Comparison of ENCODE assay signal across 8 mouse cellular contexts in genomic region chr17:13759156-13759852, GRCm38 (mm10). TPM values are rescaled to one million over a fixed set of nuclear protein-coding genes. Genes with fewer than 3 reads are reported as not detected.
DNase-seq lines count a peak whose midpoint lies in the region; ATAC-seq and TF ChIP-seq lines count a peak whose summit lies in the region.

No protein-coding gene starts in this region.

- no peaks in the 10 kb centered on the region for H3K36me3 ChIP-seq in forebrain, embryonic 13.5 days (ENCODE audit: poor library complexity, severe bottlenecking)
- no peaks in the 10 kb centered on the region for H3K36me3 ChIP-seq in kidney, embryonic 16.5 days (ENCODE audit: insufficient read depth, low read length)
- H3K36me3 ChIP-seq in midbrain, embryonic 16.5 days (ENCODE audit: control insufficient read depth, insufficient read depth, low read length) = no peaks in the 10 kb centered on the region

- TF ChIP-seq POLR2A in brain, embryonic 14.5 days (IDR thresholded peaks at IDR 0.05; ENCODE audit: borderline replicate concordance, extremely low read depth, insufficient read depth, insufficient read length, poor library complexity, severe bottlenecking) = no peak

- no peak for TF ChIP-seq CTCF in left cerebral cortex, adult 2 months (IDR thresholded peaks at IDR 0.05)
- no peak for TF ChIP-seq CTCF in brain, embryonic 14.5 days (IDR thresholded peaks at IDR 0.05; ENCODE audit: borderline replicate concordance, extremely low read depth, insufficient read depth, insufficient read length)

- 2% methylated on average over 13 of the region's 13 CpGs for WGBS in forebrain, embryonic 13.5 days
- WGBS in kidney, embryonic 16.5 days = 14% methylated on average over 13 of the region's 13 CpGs
- WGBS in midbrain, embryonic 16.5 days = 1% methylated on average over 13 of the region's 13 CpGs

- peak; percentile 37 for ATAC-seq in forebrain, embryonic 13.5 days
- ATAC-seq in kidney, embryonic 16.5 days (ENCODE audit: low FRiP score, low TSS enrichment) = no peak
- peak; percentile 19; the same call in 1 of the 2 replicates for ATAC-seq in midbrain, embryonic 16.5 days
- ATAC-seq in megakaryocyte-erythroid progenitor cell, adult 5-6 weeks (replicated peaks; ENCODE audit: low FRiP score, low TSS enrichment, poor library complexity, severe bottlenecking) = no peak

- intact Hi-C loops in left cerebral cortex, adult 2 months (cut with DNase I) = loop anchor here (2.0 kb wide), 1 partner anchor 287 kb away; no protein-coding TSS in a partner anchor

- H3K9me3 ChIP-seq in forebrain, embryonic 13.5 days (replicated peaks) = no peaks in the 10 kb centered on the region
- no peaks in the 10 kb centered on the region for H3K9me3 ChIP-seq in kidney, embryonic 16.5 days (ENCODE audit: low read length)
- no peaks in the 10 kb centered on the region for H3K9me3 ChIP-seq in midbrain, embryonic 16.5 days (replicated peaks; ENCODE audit: control insufficient read depth, low read length, poor library complexity, severe bottlenecking)

- peak overlapping the region; percentile 50 for H3K4me3 ChIP-seq in left cerebral cortex, adult 2 months
- H3K4me3 ChIP-seq in forebrain, embryonic 13.5 days = peak overlapping the region; percentile 98
- H3K4me3 ChIP-seq in kidney, embryonic 16.5 days (ENCODE audit: low read length) = peak overlapping the region; percentile 88
- peak overlapping the region; percentile 76 for H3K4me3 ChIP-seq in midbrain, embryonic 16.5 days (ENCODE audit: low read depth, low read length)

- peak overlapping the region; percentile 91 for H3K27ac ChIP-seq in left cerebral cortex, adult 2 months
- H3K27ac ChIP-seq in forebrain, embryonic 13.5 days = peak overlapping the region; percentile 97
- H3K27ac ChIP-seq in kidney, embryonic 16.5 days (ENCODE audit: low read length) = peak overlapping the region; percentile 94
- peak overlapping the region; percentile 98 for H3K27ac ChIP-seq in midbrain, embryonic 16.5 days (ENCODE audit: low read length)

- H3K27me3 ChIP-seq in forebrain, embryonic 13.5 days = no peaks in the 10 kb centered on the region
- H3K27me3 ChIP-seq in kidney, embryonic 16.5 days (ENCODE audit: insufficient read depth, low read length) = no peaks in the 10 kb centered on the region
- no peaks in the 10 kb centered on the region for H3K27me3 ChIP-seq in midbrain, embryonic 16.5 days (ENCODE audit: control insufficient read depth, insufficient read depth, low read depth, low read length)

- peaks cover 45% of the 10 kb centered on the region for H3K4me1 ChIP-seq in forebrain, embryonic 13.5 days
- H3K4me1 ChIP-seq in kidney, embryonic 16.5 days (ENCODE audit: insufficient read depth, low read length) = peaks cover 17% of the 10 kb centered on the region
- peaks cover 30% of the 10 kb centered on the region for H3K4me1 ChIP-seq in midbrain, embryonic 16.5 days (ENCODE audit: control insufficient read depth, insufficient read depth, low read length)

- no peak for DNase-seq in left cerebral cortex, adult 2 months (ENCODE audit: extremely low spot score in 1 of 2, low spot score in 2 of 2)
- no peak for DNase-seq in left cerebral cortex, adult 18-20 months (ENCODE audit: low spot score in 2 of 2)
- DNase-seq in brain, embryonic 14.5 days (ENCODE audit: low read depth) = peak; percentile 92
- DNase-seq in thymus, postnatal 0 days (ENCODE audit: low spot score) = no peak

- H3K9ac ChIP-seq in forebrain, embryonic 13.5 days = peak overlapping the region; percentile 96
- peak overlapping the region; percentile 91 for H3K9ac ChIP-seq in kidney, embryonic 16.5 days (replicated peaks; ENCODE audit: low read length)
- peak overlapping the region; percentile 93 for H3K9ac ChIP-seq in midbrain, embryonic 16.5 days (ENCODE audit: low read depth, low read length)

- peak overlapping the region; percentile 93 for H3K4me2 ChIP-seq in forebrain, embryonic 13.5 days
- peak overlapping the region; percentile 99 for H3K4me2 ChIP-seq in kidney, embryonic 16.5 days (replicated peaks; ENCODE audit: low read depth, low read length)
- peak overlapping the region; percentile 63 for H3K4me2 ChIP-seq in midbrain, embryonic 16.5 days (ENCODE audit: low read length)

RNA-seq across cellular contexts. Expression of gene Afdn, which starts 1.0 kb away (rescaled TPM):
- total RNA-seq in left cerebral cortex, adult 2 months (2021) = 100 to 1,000 TPM; 127 to 134 TPM
- 100 to 1,000 TPM; 114 TPM for total RNA-seq in left cerebral cortex, adult 18-20 months (2021)
- polyA plus RNA-seq in brain, embryonic 14.5 days (2012; rRNA removed) = 103 and 138 TPM in 2 replicates
- polyA plus RNA-seq in forebrain, embryonic 13.5 days (2015; fragmentation: Nextera tagmentation; extraction: Ambion mirVana) = 137 and 159 TPM in 2 replicates
- polyA plus RNA-seq in kidney, embryonic 16.5 days (2015; fragmentation: Nextera tagmentation; extraction: Ambion mirVana) = 52.7 TPM in 2 replicates
- 118 and 145 TPM in 2 replicates for polyA plus RNA-seq in midbrain, embryonic 16.5 days (2015; fragmentation: Nextera tagmentation; extraction: Ambion mirVana)
- total RNA-seq in megakaryocyte-erythroid progenitor cell, adult 5-6 weeks (2014; fragmentation: Nextera tagmentation) = 0.59 and 3.3 TPM in 2 replicates
- total RNA-seq in megakaryocyte-erythroid progenitor cell, adult 5-6 weeks (2017) = 4.8 and 10.6 TPM in 2 replicates
- polyA plus RNA-seq in thymus, postnatal 0 days (2015; fragmentation: Nextera tagmentation; extraction: Ambion mirVana) = 20.8 and 29.9 TPM in 2 replicates

RNA-seq across cellular contexts. Expression of gene Tcte2, which starts 2.3 kb away (rescaled TPM):
- 10 to 100 TPM; 21.4 to 23.2 TPM for total RNA-seq in left cerebral cortex, adult 2 months (2021)
- 10 to 100 TPM; 22.2 to 25.0 TPM for total RNA-seq in left cerebral cortex, adult 18-20 months (2021)
- 15.3 and 18.4 TPM in 2 replicates for polyA plus RNA-seq in brain, embryonic 14.5 days (2012; rRNA removed)
- 19.2 and 20.6 TPM in 2 replicates for polyA plus RNA-seq in forebrain, embryonic 13.5 days (2015; fragmentation: Nextera tagmentation; extraction: Ambion mirVana)
- polyA plus RNA-seq in kidney, embryonic 16.5 days (2015; fragmentation: Nextera tagmentation; extraction: Ambion mirVana) = 2.8 and 4.0 TPM in 2 replicates
- polyA plus RNA-seq in midbrain, embryonic 16.5 days (2015; fragmentation: Nextera tagmentation; extraction: Ambion mirVana) = 15.5 and 16.7 TPM in 2 replicates
- total RNA-seq in megakaryocyte-erythroid progenitor cell, adult 5-6 weeks (2014; fragmentation: Nextera tagmentation) = not detected in 2 replicates
- total RNA-seq in megakaryocyte-erythroid progenitor cell, adult 5-6 weeks (2017) = not detected in 2 replicates
- polyA plus RNA-seq in thymus, postnatal 0 days (2015; fragmentation: Nextera tagmentation; extraction: Ambion mirVana) = 0.58 and 0.77 TPM in 2 replicates

Comparison
In these comparisons a context has a peak if more than half of its experiments do, and no peak if none do; other contexts are left out.
1. ATAC-seq: peak in forebrain, embryonic 13.5 days (single experiment) and midbrain, embryonic 16.5 days (single experiment); none in kidney, embryonic 16.5 days (single experiment) and megakaryocyte-erythroid progenitor cell, adult 5-6 weeks (single experiment).
2. Peak in every context shown above with its lines, with median percentiles within 50 percentile points of each other: H3K27ac ChIP-seq, H3K4me3 ChIP-seq, H3K4me2 ChIP-seq and H3K9ac ChIP-seq.